Mouse (Mus musculus) ES-E14 (cell line): Measurements from ENCODE around the gene Nfib. TPM values are rescaled to one million over a fixed set of nuclear protein-coding genes. Genes with fewer than 3 reads are reported as not detected.

Experiments used
- DNase-seq: peaks from one replicate; pipeline ENCODE4 v3.0.0-alpha.2; 2013; ENCODE audit warnings: low read depth, low spot score
- H3K27ac ChIP-seq: 2 replicates; pipeline ENCODE4 v1.5.1; 2012; ENCODE audit warnings: low read depth, mild to moderate bottlenecking, low read length, moderate library complexity, mixed read lengths; ENCODE audit not compliant: poor library complexity, insufficient read depth, severe bottlenecking
- H3K36me3 ChIP-seq: 2 replicates; pipeline ENCODE4 v1.6.1; 2012; ENCODE audit warnings: mild to moderate bottlenecking, low read length, moderate library complexity, mixed read lengths; ENCODE audit not compliant: control insufficient read depth, poor library complexity, insufficient read depth, severe bottlenecking
- H3K4me1 ChIP-seq, 2 experiments: fragments of 150-350 bp in 1 of 2; sonication (generic) in 1 of 2; 2 replicates each; pipeline ENCODE4 v1.6.1; 2012; ENCODE audit warnings: low read length in 2 of 2, mild to moderate bottlenecking in 1 of 2, mixed read lengths in 1 of 2; ENCODE audit not compliant: control insufficient read depth in 2 of 2, insufficient read depth in 2 of 2, poor library complexity in 1 of 2
- H3K4me3 ChIP-seq, 2 experiments: fragments of 150-350 bp in 1 of 2; sonication (generic) in 1 of 2; 2 replicates each; pipeline ENCODE4 v1.5.1; 2012; ENCODE audit warnings: low read length in 2 of 2, low read depth in 1 of 2, mild to moderate bottlenecking in 1 of 2, mixed read lengths in 1 of 2; ENCODE audit not compliant: insufficient read depth in 1 of 2, poor library complexity in 1 of 2, severe bottlenecking in 1 of 2
- H3K9ac ChIP-seq: 2 replicates; pipeline ENCODE4 v1.6.1; 2012; ENCODE audit warnings: low read depth, mild to moderate bottlenecking, low read length, mixed read lengths; ENCODE audit not compliant: poor library complexity, insufficient read depth, severe bottlenecking
- H3K9me3 ChIP-seq: fragments of 150-350 bp; sonication (generic); 2 replicates; pipeline ENCODE4 v1.6.1; 2012; ENCODE audit warnings: low read depth, mild to moderate bottlenecking, low read length; ENCODE audit not compliant: control insufficient read depth, insufficient read depth
- CHD2 ChIP-seq: IDR thresholded peaks from 2 replicates; pipeline ENCODE4 v1.6.1; 2014; ENCODE audit warnings: mild to moderate bottlenecking, low read depth, low read length, inconsistent platforms
- HCFC1 ChIP-seq: IDR thresholded peaks from 2 replicates; pipeline ENCODE4 v1.6.1; 2012; ENCODE audit warnings: low read length, inconsistent platforms, borderline replicate concordance; ENCODE audit not compliant: insufficient read depth
- MAFK ChIP-seq: IDR thresholded peaks from 2 replicates; pipeline ENCODE4 v1.6.1; 2014; ENCODE audit warnings: mild to moderate bottlenecking, low read depth, low read length, inconsistent platforms; ENCODE audit not compliant: insufficient read depth
- ZC3H11A ChIP-seq: IDR thresholded peaks from 2 replicates; pipeline ENCODE4 v1.6.1; 2012; ENCODE audit warnings: low read depth, mild to moderate bottlenecking, inconsistent platforms, low read length, borderline replicate concordance
- ZNF384 ChIP-seq: IDR thresholded peaks from 2 replicates; pipeline ENCODE4 v1.6.1; 2012; ENCODE audit warnings: low read depth, low read length, inconsistent platforms
- in situ Hi-C, 2 experiments: fragments of 600-800 bp; cut with MboI; formaldehyde crosslinking; loops; one replicate each; pipeline ENCODE4 v1.15.1; 2025; ENCODE audit warnings: low sequenced_read_pairs in 2 of 2, inconsistent platforms in 1 of 2; ENCODE audit not compliant: unreplicated experiment in 2 of 2
- total RNA-seq: library from RNA; depleted of rRNA; stranded (reverse); fragments of 300-350 nt; gene quantifications from 2 replicates; pipeline ENCODE4 v1.2.3, GENCODE M21; 2012

Gene Nfib
- total RNA-seq, 1 experiment: 8.9 TPM

GRCm38 (mm10) chr4:82479394-82479793 is 226.2 kb downstream of the Nfib start:
- Histone ChIP-seq H3K4me1 (peaks cover 2 to 5% of the 10 kb centered on the region in 2 experiments; a peak in 2 of 4 replicates), H3K9ac (no peak overlapping the region), H3K27ac (no peak overlapping the region), H3K36me3 (no peaks in the 10 kb centered on the region), H3K9me3 (no peaks in the 10 kb centered on the region), H3K4me3 (no peak overlapping the region)
- DNase-seq: no peak
- TF ChIP-seq ZNF384: no peak
- TF ChIP-seq HCFC1: no peak
- peak; percentile 63 for TF ChIP-seq ZC3H11A
- in situ Hi-C loops: no loop called here

GRCm38 (mm10) chr4:82477742-82478141 is 227.8 kb downstream of the Nfib start:
- Histone ChIP-seq H3K9me3 (no peaks in the 10 kb centered on the region), H3K4me1 (peaks cover 2 to 5% of the 10 kb centered on the region in 2 experiments; a peak in 2 of 4 replicates), H3K9ac (no peak overlapping the region), H3K4me3 (no peak overlapping the region), H3K27ac (no peak overlapping the region), H3K36me3 (no peaks in the 10 kb centered on the region)
- in situ Hi-C loops: no loop called here
- no peak for TF ChIP-seq ZC3H11A
- TF ChIP-seq MAFK: no peak
- TF ChIP-seq ZNF384: no peak
- no peak for TF ChIP-seq CHD2
- DNase-seq: no peak

GRCm38 (mm10) chr4:82476411-82476810 is 229.1 kb downstream of the Nfib start:
- H3K9me3 ChIP-seq: no peaks in the 10 kb centered on the region
- H3K27ac ChIP-seq: no peak overlapping the region
- DNase-seq: no peak
- in situ Hi-C loops: no loop called here
- H3K4me1 ChIP-seq: peaks cover 2 to 5% of the 10 kb centered on the region in 2 experiments; a peak in 2 of 4 replicates
- no peak overlapping the region for H3K9ac ChIP-seq
- no peak for TF ChIP-seq MAFK
- no peak for TF ChIP-seq ZC3H11A
- no peak for TF ChIP-seq CHD2
- no peak for TF ChIP-seq ZNF384
- TF ChIP-seq HCFC1: no peak
- H3K4me3 ChIP-seq: no peak overlapping the region
- H3K36me3 ChIP-seq: no peaks in the 10 kb centered on the region

- Histone ChIP-seq H3K4me1 (peaks cover 0 to 4% of the 10 kb centered on the region in 2 experiments; a peak in 1 of 4 replicates), H3K9ac (no peak overlapping the region), H3K4me3 (no peak overlapping the region), H3K27ac (no peak overlapping the region), H3K9me3 (no peaks in the 10 kb centered on the region), H3K36me3 (no peaks in the 10 kb centered on the region)
- TF ChIP-seq ZNF384 (no peak), HCFC1 (no peak), ZC3H11A (no peak), CHD2 (no peak), MAFK (no peak)
- in situ Hi-C loops: no loop called here
- no peak for DNase-seq
Measured at GRCm38 (mm10) chr4:82474334-82474733, 231.2 kb downstream of the Nfib start.

GRCm38 (mm10) chr4:82470938-82471320 is 234.6 kb downstream of the Nfib start:
- Histone ChIP-seq H3K9me3 (no peaks in the 10 kb centered on the region), H3K27ac (no peak overlapping the region), H3K9ac (no peak overlapping the region), H3K4me3 (no peak overlapping the region), H3K36me3 (no peaks in the 10 kb centered on the region), H3K4me1 (peaks cover 1 to 9% of the 10 kb centered on the region in 2 experiments; a peak in 1 of 4 replicates)
- in situ Hi-C loops: no loop called here
- no peak for DNase-seq
- TF ChIP-seq CHD2 (no peak), ZC3H11A (no peak), MAFK (no peak), HCFC1 (no peak), ZNF384 (no peak)
